Mouse (Mus musculus): Measurements from ENCODE around the gene Rad50. TPM values are rescaled to one million over a fixed set of nuclear protein-coding genes. Genes with fewer than 3 reads are reported as not detected.

Rad50 gene
- total RNA-seq, 1 experiment from 2014 or later, result 22.0 TPM

DNA sequence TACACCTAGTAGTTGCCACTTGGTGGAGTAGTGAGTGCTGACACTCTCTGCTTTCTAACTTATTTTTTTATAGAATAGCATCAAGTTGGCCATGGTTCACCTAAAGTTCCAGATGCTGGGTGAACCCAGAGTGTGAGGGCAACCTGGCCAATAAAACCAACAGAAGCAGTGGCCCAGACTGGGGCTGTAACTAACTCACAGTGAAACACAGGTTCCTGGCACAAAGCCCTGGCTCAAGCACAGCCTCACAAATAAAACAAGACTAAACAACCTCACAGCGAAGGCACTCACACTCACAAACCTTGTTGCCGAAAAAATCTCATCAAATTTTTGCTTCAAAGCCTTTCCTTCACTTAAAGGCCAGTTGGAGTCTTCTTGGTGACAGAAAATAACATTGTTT lies 8.6 kb downstream of the Rad50 start:
- no peak for DNase-seq

GRCm38 (mm10) chr11:53691979-53692378 lies 15.1 kb downstream of the Rad50 start:
- no peak for DNase-seq

DNA sequence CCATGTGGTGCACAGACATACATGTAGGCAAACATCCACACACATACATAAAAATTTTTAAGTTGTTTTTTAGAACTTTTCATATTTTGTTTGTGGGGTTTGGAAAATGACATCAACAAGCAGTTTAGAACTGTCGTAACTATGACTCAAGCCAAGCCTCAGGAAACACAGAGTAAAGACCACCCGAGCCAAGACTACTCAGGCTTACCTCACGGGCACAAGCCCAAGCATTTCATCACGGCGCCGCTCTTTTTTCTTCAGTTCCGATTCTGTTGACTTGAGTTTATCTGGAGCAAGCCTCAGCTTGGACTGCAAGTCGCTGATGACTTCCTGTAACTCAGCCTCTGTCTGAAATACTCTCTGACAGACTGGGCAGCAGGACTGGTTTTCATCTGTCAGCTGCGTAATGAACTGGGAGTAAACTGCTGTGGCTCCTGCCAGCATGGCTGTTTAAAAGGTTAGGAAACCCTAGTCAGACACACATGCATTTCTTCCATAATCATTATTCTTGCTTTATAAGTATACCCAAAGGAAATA lies 24.1 kb downstream of the Rad50 start:
- DNase-seq, result no peak

- no peak for DNase-seq
Measured at GRCm38 (mm10) chr11:53682170-53682569, 24.9 kb downstream of the Rad50 start.

DNA sequence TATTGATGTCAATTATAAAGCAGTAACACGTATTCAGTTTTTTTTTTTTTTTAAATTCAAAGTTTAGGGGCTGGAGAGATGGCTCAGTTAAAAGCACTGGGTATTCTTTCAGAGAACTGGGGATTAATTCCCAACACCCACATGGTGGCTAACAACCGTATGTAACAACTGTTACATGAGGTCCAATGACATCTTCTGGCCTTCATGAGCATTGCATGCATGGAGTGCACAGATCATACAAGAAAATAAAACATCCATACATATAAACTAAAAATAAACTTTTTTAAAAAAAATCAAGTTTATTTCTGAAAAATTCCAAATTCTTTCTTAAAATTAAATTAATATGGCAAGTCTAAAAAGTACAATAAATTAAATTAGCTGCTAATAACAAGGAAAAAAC lies 25.4 kb downstream of the Rad50 start:
- no peak for DNase-seq

GRCm38 (mm10) chr11:53680141-53680540 lies 27.0 kb downstream of the Rad50 start:
- no peak for DNase-seq

- no peak for DNase-seq
Measured at GRCm38 (mm10) chr11:53671414-53671813, 35.7 kb downstream of the Rad50 start.

- no peak for DNase-seq
Measured at GRCm38 (mm10) chr11:53664091-53664490, 43.0 kb downstream of the Rad50 start.

DNA sequence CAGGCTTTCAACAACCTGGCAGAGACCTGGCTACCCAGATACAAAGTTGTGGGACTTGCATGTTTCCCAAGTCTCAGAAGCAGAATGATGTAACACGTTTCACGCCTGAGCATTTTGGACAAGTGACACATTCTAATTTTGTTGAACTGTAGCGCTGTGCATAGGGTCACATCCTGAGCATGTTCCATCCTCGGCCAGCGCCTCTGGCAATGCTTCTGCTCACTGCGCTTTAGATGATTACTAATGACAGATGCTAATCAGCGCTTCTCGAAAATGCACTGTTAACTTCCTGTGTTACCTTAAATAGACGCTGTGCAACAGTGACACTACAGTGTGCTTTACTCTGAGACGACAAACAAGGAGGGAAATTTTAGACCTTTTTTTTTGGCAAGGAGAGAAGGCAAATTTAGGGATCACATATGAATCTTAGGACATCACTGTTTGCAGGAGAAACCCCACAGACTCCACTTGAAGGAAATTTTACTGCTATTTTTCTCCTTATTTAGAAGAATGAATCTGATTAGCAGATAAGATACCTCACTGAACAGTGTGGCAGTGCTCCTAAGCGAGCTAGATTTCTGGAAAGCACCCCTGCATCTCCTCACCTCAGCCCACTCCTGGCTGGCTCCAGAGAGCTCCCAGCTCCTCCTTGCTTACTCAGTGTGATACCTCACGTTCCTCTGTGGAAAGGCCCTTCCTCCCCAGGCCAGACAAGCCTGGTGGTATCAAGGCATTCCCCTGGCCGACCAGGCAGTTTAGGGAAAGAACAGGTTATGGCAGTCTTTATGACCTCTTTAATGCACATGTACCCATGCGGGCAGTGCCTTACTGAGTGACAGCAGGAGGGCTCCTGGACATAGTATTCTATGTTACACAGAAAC lies 44.1 kb downstream of the Rad50 start:
- DNase-seq, result no peak

DNA sequence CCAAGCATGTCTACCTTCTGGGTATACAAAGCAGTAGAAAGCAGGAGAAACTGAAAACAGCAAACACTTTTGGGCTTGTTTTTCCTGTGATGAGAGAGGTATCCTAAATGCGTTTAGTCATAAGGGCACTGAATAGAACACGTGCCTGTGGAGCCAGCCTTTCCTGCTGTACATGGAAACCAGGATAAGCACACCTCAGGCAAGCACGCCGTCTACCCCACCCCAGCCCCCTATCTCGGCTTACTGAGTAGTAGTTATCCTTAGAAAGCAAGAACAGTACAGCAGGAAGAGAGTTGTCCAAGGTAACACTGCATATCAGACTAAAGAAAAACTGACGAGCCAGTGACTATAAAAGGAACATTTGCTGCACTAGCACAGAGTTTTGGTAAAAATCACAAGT lies 49.3 kb downstream of the Rad50 start:
- no peak for DNase-seq

- DNase-seq, result no peak
Measured at GRCm38 (mm10) chr11:53657381-53657780, 49.7 kb downstream of the Rad50 start.

GRCm38 (mm10) chr11:53656558-53657202 lies 50.4 kb downstream of the Rad50 start:
- no peak for DNase-seq

- DNase-seq, result no peak
Measured at GRCm38 (mm10) chr11:53655043-53655442, 52.1 kb downstream of the Rad50 start.

GRCm38 (mm10) chr11:53652427-53652826 lies 54.7 kb downstream of the Rad50 start:
- DNase-seq, result no peak

- DNase-seq, result no peak
Measured at GRCm38 (mm10) chr11:53651441-53651840, 55.7 kb downstream of the Rad50 start.

- DNase-seq, result no peak
Measured at GRCm38 (mm10) chr11:53644017-53644416, 63.1 kb downstream of the Rad50 start.

DNA sequence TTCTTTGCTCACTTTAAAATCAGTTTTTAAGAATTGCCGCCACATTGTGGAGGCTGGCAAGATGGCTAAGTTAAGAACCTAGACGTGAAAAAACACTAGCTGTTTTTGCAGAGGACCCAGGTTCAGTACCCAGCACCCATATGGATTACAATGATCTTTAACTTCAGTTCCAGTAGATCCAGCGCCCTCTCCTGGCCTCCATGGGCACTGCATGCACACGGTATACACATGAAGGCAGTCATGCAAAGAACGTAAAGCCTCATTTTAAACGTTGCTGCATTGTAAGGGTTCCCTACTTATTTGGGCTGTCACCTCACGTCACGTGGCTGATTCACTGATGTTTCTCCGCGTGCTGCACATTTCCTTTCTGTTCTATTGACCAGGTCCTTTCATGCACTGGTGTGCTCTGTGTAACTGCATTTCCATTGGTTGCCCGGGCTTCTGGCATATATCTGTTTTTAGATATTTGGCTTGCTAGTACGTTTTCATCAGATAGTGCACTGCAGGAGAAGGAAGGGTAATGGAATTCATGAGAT lies 64.3 kb downstream of the Rad50 start:
- no peak for DNase-seq

DNA sequence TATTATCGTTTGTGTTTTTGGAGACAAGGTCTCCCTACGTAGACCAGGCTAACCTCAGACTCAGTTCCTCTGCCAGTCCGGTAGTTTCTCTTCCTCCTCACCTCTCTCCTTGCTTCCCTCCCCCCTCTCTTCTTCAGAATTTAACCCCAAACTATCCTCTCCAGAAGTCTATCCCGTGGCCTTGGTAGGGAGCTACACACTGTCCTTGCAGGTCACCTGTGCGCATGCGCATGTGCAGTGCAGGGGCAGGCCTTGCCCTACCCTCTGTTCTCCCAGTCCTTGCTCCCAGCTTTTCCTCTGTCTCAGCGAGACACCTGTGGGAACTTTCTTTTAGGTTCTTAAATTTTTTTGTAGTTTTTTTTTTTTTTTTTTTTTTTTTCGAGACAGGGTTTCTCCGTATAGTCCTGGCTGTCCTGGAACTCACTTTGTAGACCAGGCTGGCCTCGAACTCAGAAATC lies 69.3 kb downstream of the Rad50 start:
- DNase-seq, result no peak

DNA sequence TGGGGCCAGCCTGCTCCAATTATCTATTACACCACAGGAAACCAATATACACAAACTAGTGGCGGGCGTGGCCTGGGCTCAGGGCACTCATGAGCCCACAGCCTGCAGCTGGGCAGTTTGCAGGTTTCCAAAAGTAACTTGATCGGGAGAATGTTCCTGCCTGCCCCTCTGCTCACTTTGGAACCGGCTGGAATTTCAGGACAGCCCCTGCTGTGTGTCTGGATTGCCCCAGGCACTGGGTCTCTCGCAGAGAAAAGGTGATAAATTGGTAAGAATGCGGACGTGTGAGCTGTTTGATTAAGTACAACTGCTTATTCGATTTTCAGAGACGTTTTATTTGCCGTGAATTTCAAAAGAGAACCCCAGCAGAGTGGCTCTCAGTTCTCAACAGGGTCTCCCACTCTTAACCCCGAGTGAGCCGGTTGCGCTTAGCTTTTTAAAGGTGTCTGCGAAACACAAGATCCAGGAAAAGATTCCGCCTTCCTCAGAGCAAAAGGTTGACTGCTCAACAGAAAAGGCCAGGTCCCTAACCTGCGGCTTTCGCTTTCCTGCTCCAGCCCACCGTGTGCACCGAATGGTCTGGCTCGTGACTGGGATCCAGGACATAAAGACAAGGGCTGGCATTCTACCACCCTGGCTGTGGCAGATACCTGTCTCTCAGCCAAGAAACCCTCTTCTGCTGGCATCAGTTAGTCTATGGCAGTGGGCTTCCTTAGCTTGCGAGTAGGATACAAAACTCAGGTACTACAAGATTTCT lies 69.9 kb downstream of the Rad50 start:
- no peak for DNase-seq

GRCm38 (mm10) chr11:53636183-53636646 lies 70.9 kb downstream of the Rad50 start:
- DNase-seq, result no peak

DNA sequence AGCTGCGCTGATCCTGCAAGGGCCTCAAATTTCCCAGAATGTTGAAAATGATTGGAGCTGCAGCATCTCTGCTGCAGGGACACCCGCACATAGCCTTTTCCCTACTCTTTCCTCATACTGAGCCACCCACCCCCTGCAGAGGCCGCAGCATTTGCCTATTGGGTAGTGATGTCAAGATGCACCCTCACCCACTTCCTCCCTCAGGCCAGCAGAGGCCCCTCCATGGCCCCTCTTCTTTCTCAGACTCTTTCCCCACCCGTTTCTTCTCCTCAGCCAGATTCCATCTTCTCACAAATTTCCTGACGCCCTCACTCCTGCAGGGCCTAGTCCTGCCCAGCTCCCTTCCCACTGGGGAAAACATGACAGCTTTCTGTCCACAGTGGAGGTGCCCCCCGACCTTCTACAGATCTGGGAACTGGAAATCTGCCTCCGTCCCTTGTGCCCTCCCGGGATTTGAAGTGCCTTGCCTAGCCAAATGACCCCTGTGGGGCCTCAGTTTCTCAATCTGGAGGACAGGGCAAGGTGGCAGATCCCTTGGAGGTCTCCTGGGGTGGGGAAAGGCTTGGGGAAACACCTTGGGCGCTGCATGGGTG lies 71.4 kb downstream of the Rad50 start:
- DNase-seq, result no peak

DNA sequence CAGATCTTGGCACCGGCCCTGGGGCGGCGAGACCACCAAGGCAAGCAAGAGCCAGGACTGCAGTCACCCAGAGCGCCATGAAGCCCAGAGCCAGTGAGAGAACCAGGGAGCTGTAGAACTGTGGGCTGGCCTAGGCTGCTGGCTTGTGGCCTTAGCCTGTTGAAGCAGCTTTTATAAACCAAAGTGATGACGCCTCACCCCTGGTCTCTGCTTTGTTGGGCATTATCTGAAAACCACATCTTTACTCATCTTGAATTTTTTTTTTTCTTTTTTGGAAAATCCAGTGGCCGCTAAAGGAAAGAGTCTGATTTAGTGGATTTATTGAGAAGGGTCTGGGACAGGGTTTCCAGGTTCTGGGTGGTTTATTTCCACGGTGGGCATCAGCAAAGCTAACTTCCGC lies 72.6 kb downstream of the Rad50 start, which contains the start of gene Il13:
Gene Il13 (minus strand): TSS at position 147 of the 400 bp plus-strand sequence.
- DNase-seq, result no peak

Data from adrenal gland, postnatal 25 days (tissue).